Mouse (Mus musculus): Measurements from ENCODE around the gene Slc30a5. TPM values are rescaled to one million over a fixed set of nuclear protein-coding genes. Genes with fewer than 3 reads are reported as not detected.
A peak's percentile ranks its signal among the peaks of the same experiment; 100 is the strongest.
"Not testable (repeated sequence)": the region's sequence is repeated elsewhere in the genome, so short reads cannot be mapped to it uniquely, and the experiment has no call there.

Gene Slc30a5
- total RNA-seq, 2 experiments from 2014 or later: 10.5 to 11.3 TPM

DNA sequence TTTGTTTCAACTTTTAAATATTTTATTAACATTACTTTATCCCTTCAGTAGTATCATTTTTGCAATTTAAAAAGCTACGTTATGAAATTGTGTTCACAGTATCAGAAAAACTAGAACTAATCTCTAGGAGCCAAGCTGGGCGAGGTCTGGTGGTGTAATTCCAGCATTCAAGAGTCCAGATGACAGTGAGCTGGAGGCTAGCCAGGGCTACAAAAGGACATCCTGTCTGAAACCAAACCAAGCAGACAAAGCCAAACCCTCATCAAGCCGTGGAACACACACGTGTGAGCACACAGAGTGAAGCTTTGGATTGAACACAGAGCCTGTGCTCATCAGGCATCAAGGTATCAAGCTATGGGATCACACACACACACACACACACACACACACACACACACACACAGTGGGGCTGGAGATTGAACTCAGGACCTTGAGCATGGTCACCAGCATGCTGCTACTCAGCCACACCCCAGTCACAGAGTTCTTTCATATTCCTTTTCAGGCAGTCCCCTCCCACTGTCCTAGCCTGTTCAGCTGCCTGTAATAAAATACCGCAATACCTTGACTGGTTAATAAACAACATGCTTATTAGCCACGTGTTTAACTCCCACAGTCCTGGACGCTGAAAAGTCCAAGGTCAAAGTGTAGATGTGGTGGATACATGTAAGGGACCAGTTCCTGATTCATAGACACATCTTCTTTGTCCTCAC, 9.9 kb upstream of the Slc30a5 start:
- DNase-seq: peak; percentile 33

DNA sequence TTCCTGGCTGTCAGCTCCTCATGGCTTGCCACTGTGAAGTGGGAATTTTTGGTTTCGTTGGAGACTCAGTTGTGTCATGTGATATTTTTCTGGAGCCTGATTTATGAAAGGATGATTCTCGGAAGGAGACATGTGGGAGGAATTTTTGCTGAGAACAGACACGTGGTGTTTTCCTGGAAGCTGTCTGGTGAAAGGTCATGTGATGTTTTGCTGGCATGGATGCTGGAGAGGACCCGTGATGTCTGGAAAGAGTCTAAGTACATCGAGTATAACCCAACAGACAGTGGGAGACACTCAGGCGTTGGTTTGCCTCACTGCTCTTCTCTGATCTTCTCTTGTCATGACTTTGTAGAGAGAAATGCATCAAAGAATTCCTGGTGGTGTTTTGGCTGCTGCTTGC, 8.5 kb upstream of the Slc30a5 start:
- DNase-seq: no peak

DNA sequence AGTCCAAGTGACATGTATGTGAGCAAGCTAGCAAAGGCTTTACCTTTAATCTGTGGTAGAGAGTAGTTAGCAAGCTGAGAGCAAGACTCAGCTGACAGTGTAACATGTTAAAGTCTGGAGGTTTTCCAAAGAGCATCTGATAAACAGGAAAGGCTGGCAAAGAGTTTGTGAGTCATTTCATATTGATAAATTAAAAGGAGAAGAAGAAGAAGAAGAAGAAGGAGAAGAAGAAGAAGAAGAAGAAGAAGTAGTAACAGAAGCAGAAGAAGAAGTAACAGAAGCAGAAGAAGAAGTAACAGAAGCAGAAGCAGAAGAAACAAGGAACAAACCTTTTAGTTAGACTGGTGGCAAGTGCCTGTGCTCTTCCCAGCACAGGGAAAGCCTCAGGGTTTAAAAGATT, 1.6 kb upstream of the Slc30a5 start:
- DNase-seq: no peak

DNA sequence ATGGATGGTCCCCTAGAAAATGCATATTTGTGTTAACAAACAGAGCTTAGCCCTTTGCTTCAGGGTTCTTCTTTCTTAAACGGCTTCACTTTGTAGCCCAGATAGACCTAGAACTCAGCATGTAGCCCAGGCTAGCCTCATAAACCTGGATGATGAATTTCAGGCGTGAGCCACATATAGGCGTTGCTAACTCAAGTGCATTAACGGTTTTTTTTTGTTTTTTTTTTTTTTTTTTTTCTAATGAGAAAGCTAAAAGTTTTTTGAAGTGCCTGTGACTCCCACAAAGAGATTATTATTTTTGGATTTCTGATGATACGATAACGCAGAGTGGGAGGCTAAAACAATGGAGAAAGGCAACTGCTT, 394 bp upstream of the Slc30a5 start:
- no peak for DNase-seq

DNA sequence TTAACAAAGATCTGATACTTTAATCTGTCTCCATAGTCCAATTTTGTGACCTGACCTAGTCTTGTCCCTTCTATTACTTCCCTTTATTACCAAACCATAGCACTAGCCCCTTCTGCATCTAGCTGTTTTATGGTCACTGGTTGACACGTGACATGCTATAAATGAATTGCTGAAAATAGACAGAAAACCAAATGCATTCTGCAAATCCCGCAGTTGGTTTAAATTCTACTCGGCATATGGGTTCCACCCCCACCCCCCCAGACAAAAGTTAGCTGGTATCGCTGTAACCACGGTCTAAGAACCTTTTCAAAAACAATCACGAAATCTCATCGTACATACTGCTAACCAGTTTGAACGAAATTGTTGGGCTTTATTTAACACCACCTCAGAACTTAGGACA, 1.0 kb downstream of the Slc30a5 start:
- DNase-seq: no peak

DNA sequence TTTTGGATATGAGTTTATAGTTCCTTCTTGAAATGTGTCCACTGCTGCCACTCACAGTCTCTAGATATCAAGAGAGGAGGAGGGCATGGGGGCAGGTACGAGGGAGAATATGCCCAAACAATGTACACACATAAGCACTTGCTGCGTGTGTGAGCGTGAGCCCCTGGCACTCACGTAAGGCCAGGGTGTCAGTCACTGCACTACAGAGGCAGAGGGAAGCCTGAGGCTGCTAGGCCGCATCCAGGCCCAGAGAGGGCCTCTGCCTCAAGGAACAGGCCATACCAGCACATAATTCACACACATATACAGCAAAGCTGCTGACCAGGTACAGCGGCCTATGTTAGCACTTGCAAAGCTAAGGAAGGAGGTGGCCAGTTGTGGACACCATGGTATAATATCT, 2.1 kb downstream of the Slc30a5 start:
- DNase-seq: no peak

DNA sequence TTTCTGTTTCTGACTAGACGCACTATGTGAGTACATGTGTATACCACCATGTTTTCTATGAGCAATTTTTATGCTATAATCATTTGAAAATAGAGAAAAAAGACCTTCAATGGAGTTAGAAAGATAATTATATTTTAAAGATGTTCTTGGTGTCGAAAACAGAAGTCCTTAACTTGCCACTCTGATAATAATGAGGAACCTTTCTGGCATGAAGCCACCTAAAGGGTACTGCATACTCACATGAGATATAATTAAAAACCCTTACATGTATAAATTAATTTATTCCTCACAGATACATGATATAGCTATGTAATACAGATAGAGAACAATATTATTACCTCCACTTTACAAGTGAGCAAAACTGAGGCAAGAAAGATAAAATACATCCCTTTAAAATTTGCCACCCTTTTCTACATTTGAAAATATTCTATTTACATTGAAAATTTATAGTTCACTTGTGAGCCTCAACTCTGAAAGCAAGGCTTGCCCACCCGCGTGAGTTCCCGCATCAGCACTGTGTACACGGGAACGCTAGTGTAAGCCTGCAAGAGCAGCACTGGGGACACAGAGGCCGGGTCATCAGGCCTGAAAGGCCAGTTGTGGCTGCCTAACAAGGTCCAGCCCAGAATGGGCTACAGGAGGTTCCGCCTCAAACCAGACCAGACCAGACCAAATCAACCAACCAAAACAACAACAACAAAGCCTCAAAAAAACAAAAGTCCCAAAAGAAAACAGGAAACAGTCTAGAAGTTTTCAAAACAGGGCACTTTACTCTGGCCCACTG, 7.4 kb downstream of the Slc30a5 start:
- DNase-seq: no peak

DNA sequence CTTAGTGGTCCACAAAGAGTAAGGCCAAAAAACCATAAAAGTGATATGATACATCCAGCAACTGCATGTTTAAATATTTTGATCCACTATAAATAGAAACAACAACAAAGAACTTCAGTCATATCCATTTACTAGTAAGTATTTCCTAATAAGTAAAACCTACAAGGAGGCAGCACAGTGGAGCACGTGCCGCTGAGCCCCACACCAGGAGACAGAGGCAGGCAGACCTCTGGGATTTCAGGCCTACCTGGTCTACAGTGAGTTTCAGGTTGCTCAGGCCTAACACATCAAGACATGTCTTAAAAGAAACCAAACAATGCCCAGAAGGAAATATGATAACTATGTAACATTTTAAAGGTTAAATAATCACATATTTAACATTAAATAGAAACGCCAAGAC, 8.3 kb downstream of the Slc30a5 start:
- DNase-seq: no peak

DNA sequence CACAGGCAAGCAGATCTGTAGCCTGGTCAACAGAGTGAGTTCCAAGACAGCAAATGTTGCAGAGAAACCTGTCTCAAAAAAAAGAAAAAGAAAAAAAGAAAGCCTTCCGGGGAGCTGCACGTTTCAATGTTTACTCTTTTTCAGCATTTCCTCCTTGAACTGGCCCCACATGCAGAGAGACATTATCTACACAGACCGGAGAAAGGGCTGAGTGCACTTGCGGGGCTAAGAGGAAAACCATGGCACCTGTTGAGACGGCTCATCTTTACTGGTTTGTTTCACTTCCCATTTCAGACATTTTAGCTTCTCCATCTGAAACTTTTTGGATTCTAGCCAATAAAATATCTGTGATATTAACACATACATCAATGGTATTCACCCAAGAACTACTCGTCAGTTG, 8.9 kb downstream of the Slc30a5 start:
- no peak for DNase-seq

DNA sequence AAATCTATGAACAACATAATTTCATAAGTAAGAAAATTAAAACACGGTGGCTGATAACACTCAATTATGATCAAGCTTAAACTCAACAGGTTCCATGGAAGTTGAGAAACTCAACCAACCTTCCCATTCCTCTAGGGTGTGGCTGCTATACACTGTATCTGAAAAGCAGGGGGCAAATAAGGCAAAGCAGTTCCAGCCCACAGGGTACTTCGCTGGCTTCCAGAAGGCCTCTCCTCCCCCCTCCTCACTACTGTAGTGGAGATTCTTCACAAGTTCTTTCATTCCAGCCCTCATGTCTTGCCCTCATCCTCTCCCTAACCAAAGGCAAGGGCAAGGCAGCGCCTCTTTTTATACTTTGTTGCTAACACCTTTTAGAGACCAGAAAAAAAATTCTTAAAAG, 9.4 kb downstream of the Slc30a5 start:
- no peak for DNase-seq

DNA sequence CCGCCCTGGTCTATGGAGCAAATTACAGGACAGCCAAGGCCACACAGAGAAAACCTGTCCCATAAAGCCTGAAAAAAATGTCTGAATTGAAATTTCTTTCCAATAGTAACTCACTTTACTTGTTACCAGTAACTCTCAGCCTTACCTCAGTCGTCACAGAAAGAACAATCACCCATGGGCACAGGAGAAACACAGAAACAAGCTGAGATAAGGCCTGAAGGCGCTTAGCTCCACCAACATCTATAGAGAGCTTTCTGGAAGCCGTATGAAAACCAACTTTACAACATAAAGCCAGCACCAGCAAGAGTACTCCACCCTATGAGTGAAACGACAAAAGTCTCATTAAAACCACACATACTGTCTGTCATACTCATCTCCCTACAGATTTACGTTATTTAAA, 18.8 kb downstream of the Slc30a5 start:
- DNase-seq: no peak

DNA sequence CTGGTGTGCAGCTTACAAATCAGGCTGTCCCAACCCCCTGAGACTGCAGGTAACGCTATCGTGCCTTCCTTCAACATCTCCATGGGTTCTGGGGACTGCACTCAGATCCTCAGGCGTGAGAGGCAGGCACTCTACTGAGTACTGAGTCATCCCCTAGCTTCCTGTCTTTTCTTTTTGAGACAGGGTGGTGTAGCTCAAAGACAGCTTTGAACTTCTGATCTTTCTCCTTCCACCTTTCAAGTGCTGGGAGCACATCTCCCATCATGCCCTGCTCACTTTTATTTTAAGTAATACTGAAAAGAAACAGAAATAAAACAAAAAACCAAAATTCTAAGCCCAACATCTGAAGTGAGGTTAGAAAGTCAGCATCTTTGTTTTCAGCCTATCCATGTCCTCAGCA, 27.5 kb downstream of the Slc30a5 start:
- no peak for DNase-seq

DNA sequence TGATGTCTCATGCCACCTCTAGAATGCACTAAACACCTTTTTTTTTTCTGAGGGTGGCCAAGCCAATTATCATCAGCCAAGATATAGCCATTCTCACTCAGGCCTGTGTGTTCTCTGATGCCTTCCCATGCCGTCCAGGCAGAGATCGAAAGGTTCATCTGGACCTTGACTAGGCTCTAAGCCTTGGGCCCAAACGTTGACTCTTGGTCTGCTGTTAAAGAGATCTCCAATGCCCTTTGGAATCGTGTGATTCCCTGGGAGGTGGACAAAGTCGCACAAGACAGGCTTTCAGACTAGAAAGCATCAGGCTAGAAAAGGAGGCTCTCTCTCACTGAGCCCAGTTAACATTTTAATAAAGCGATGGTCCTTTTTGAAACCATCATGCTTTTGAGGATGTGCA, 36.1 kb downstream of the Slc30a5 start:
- DNase-seq: no peak

DNA sequence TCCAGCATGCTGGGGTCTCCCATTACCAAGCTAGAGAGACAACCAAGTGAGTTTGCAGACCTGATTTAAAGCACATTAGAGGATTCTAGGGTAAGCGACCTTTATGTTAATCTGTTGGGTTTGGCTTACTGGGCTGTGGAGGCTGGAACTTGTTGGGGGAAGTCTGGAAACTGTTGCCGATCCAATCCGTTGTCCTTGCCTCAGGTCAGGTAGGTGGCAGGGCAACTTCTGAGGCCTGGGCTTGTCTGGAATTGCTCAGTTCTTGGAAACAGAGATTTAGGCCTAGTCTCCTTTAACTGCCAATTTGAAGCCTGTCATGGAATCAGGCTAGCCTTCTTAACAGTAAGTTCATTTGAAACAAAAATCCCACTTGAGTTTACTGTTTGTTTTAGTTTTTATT, 44.1 kb downstream of the Slc30a5 start:
- DNase-seq: no peak

DNA sequence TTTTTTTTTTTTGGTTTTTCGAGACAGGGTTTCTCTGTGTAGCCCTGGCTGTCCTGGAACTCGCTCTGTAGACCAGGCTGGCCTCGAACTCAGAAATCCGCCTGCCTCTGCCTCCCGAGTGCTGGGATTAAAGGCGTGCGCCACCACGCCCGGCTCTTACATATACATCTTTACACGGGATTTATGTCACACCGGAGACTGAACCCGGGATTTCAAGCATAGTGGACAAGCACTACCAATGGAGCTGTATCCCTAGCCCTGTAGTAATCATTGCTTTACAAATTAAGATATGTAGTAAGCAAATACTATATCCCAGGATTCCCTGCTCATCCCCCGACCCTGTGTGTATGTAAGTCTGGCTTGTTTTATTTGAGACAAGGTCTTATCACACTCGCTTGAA, 45.2 kb downstream of the Slc30a5 start:
- not testable (repeated sequence) for DNase-seq

DNA sequence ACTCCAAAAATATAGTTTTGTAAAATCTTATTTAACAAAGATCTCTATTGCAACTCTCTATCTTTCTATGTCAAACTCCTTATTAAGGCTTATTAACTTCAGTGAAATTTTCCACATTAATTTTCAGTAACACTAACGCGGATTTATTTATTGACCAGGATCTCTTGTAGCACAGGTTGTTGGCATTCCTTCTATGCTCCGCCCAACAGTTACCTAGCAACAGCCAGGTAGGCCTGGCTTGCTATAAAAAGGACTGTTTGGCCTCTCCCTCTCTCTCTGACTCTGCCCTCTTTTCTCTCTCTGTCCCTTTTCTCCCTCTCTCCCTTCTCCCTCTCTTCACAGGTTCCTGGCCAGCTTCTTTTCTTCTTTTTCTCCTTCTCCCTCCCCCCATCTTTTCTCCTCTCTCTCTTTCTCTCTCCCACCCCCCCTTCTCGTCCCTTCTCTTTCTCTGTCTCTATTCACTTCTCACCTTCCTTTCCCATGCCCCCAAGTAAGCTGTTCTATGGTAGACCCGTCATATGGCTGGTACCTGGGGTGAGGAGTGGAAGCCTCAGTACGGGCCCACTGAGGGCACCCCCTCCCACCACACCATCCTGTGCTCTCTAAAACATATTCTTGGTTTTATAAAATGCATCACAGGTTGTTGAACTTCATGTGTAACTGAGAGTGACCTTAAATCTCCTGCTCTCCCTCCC, 45.8 kb downstream of the Slc30a5 start:
- DNase-seq: no peak

DNA sequence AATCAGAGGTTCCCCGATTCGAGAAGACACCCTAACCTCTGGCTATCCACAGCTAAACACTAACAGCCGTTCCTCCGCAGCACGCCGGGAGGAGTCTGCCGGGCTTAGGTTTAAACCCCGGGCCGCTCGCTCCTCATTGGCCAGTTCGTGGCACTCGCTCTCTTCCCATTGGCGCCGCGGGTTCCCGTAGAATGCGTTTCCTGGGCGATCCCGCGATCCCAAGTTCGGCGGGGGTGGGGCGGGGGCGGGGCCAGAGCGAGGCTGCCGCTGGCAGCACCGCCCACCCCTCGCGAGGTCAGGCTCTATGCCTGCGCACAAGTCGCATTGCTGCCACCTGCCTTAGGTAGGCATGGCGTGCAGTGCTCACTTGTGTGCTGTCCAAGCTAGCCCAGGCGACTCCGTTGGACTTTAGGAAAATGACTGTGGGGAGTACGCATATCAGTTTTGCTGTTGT, 46.8 kb downstream of the Slc30a5 start, which contains the start of gene Ccnb1:
Gene Ccnb1, minus strand, starts transcription at position 157 of the 454 bp plus-strand sequence.
- peak; percentile 92 for DNase-seq

DNA sequence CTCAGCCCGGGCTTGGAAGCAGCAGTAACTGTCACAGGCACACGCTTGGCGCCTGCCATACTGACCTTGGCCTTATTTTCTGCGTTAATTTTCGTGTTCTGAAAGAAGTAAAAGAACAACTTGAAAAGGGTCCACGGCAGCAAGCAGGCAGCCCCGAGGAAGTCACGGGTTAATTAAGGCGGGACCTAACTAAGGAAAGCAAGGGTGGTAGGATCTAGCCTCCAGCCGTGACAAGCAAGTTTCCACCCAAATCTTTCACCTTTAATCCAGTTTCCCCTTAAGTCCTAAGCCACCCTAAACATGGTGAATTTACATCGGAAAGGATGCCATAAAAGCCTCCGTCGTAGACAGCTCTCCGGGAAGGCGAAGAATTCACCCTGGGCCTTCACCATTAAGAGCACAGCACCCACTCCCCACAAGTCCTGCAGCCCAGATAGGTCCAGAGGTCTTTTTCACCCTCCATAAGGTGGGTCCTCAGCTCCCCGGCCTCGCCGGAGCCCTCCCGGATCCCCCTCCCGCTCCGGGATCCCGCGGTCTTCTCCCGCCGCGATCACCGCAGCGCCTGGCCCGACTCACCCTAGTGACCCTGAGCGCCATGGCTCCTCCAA, 47.3 kb downstream of the Slc30a5 start:
- no peak for DNase-seq

DNA sequence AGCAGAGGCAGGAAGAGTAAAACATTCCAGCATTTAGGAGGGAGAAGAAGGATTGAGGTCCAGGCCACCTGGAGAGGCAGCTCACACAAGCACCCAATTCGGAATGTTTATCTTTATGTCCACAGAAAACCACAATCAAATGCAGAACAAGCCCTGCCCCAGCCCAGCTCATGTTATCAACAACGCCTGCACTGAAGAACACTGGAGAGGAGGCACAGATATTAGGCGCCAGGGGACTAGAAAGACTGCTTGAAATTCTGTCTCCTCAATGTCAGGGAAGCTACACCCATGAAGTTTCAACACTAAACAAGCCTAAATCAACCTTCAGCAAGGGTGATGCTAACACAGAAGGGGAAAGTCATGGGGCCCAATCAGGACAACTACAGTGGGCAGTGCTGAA, 55.7 kb downstream of the Slc30a5 start:
- DNase-seq: no peak

DNA sequence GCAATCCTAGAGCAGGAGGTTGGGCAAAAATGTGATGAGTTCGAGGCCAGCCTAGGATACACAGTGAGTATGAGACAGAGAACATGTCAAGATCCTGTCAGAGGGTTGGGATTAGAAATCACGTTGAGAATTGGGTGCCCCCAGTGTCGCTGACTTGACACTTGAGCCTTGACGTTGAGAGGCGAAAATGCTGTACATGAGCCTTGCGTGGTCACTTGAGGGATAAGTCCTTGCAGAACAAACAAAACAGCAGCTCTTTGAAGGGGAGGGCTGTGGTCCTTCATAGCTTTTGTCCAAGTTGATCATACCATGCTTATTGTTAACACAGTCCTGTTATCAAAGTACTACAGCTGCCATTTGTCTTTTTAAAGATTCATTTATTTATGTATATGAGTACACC, 56.5 kb downstream of the Slc30a5 start:
- DNase-seq: no peak

DNA sequence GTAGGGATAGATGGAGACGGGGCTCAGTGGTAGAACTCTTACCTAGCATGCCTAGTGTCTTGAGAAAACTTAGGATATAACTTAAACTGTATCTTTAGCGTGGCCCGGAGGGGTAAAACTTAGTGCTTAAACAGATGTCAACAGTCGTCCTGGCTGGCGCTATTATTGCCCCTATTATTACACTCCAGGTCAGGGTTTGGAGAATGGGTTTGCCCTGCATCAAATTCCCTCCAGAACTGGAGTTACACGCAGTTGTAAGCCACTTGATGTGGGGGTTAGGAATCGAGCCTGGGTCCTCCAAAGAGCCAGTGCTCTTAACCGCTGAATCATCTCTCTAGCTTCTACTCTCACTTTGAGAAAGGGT, 57.2 kb downstream of the Slc30a5 start:
- DNase-seq: no peak

DNA sequence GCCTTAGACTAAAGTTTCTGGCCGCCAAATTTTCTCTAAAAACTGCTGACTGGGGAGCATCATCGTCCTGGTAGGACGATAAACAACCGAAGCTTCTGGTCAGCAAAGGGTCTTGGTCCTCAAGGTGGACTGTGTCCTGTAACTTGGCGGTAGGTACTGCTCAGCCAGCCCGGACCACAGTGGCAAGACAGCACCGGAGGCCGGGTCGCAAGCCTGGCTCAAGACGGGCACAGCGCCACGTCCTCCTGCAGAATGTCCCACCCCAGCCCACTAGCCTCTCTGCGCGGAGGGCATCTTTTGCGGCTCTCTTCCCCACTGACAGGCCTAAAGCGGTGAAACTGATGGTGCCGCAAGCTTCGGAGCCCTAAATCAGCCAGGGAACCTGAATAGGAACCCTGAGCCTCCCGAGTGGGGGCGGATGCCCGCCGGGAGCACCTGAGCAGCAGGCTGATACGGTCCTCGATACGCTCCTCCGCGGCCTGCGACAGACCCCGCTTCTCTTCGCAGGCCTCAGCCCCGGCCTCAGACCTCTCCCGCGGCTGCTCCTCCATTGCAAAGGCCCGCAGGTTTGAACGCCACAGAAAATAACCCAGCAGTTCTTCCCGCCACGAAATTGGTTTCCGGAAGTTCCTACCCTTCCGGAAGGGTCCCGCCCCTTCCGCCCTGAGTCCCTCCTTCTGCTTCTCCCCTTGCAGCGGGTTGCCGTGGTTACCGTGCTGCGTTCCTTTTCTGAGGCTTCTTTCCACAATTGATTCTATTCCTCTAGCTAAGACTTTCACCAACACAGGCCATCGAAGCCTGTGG, 57.8 kb downstream of the Slc30a5 start, which contains the start of gene Cenph:
Gene Cenph, minus strand, starts transcription at position 648 of the 804 bp plus-strand sequence.
- peak; percentile 61 for DNase-seq

Measured in gastrocnemius, postnatal 25 days (tissue).